ENCODE assay signal across 8 mouse cellular contexts in genomic region chr12:24680096-24680491, GRCm38 (mm10). TPM values are rescaled to one million over a fixed set of nuclear protein-coding genes. Genes with fewer than 3 reads are reported as not detected.
DNase-seq lines count a peak whose midpoint lies in the region; ATAC-seq and TF ChIP-seq lines count a peak whose summit lies in the region.

No protein-coding gene starts in this region.

- H3K36me3 ChIP-seq in hindbrain, embryonic 15.5 days, result no peaks in the 10 kb centered on the region
- no peaks in the 10 kb centered on the region for H3K36me3 ChIP-seq in limb, embryonic 14.5 days (ENCODE audit: control insufficient read depth, insufficient read depth, low read length)
- H3K36me3 ChIP-seq in neural tube, embryonic 12.5 days, result no peaks in the 10 kb centered on the region

- peaks cover 17% of the 10 kb centered on the region for H3K27me3 ChIP-seq in hindbrain, embryonic 15.5 days
- peaks cover 14% of the 10 kb centered on the region for H3K27me3 ChIP-seq in limb, embryonic 14.5 days (ENCODE audit: control insufficient read depth, insufficient read depth, low read length)
- peaks cover 44% of the 10 kb centered on the region for H3K27me3 ChIP-seq in neural tube, embryonic 12.5 days (replicated peaks)

- no peaks in the 10 kb centered on the region for H3K9me3 ChIP-seq in hindbrain, embryonic 15.5 days
- H3K9me3 ChIP-seq in limb, embryonic 14.5 days (ENCODE audit: control insufficient read depth, low read length), result no peaks in the 10 kb centered on the region
- no peaks in the 10 kb centered on the region for H3K9me3 ChIP-seq in neural tube, embryonic 12.5 days

- peak; percentile 7 for DNase-seq in embryo, embryonic 10.5 days (ENCODE audit: low spot score)
- no peak for DNase-seq in embryo, embryonic 11 days
- DNase-seq in gastrocnemius, adult 8-10 months (ENCODE audit: low spot score in 2 of 2), result peak; percentile 48 to 74
- DNase-seq in limb, embryonic 14.5 days (ENCODE audit: low spot score), result no peak
- DNase-seq in natural killer cell, adult 2 months (ENCODE audit: low spot score in 2 of 2), result no peak

- WGBS in hindbrain, embryonic 15.5 days, result 14% methylated on average over 9 of the region's 9 CpGs
- WGBS in limb, embryonic 14.5 days, result 8% methylated on average over 9 of the region's 9 CpGs
- 18% methylated on average over 9 of the region's 9 CpGs for WGBS in neural tube, embryonic 12.5 days

- 0 out of 2 replicates have a peak overlapping the region, but pooled peaks have one; percentile 33 for H3K27ac ChIP-seq in hindbrain, embryonic 15.5 days (replicated peaks)
- H3K27ac ChIP-seq in limb, embryonic 14.5 days (replicated peaks; ENCODE audit: low read depth, low read length), result peak overlapping the region; percentile 52; the same call in 1 of the 2 replicates
- H3K27ac ChIP-seq in neural tube, embryonic 12.5 days, result no peak overlapping the region

- no peak for TF ChIP-seq POLR2A in limb, embryonic 14.5 days (IDR thresholded peaks at IDR 0.05; ENCODE audit: borderline replicate concordance, extremely low read depth, insufficient read depth, insufficient read length)

- H3K4me2 ChIP-seq in hindbrain, embryonic 15.5 days, result peak overlapping the region; percentile 96
- peak overlapping the region; percentile 94 for H3K4me2 ChIP-seq in limb, embryonic 14.5 days (replicated peaks; ENCODE audit: low read depth, low read length, severe bottlenecking)
- peak overlapping the region; percentile 80 for H3K4me2 ChIP-seq in neural tube, embryonic 12.5 days (replicated peaks)

- H3K4me3 ChIP-seq in hindbrain, embryonic 15.5 days, result peak overlapping the region; percentile 71
- peak overlapping the region; percentile 60 for H3K4me3 ChIP-seq in limb, embryonic 14.5 days (replicated peaks; ENCODE audit: low read length)
- peak overlapping the region; percentile 56 for H3K4me3 ChIP-seq in neural tube, embryonic 12.5 days

- ATAC-seq in hindbrain, embryonic 15.5 days (ENCODE audit: low FRiP score, low read depth), result no peak
- ATAC-seq in limb, embryonic 14.5 days (ENCODE audit: low FRiP score, low read depth), result no peak
- ATAC-seq in neural tube, embryonic 12.5 days (ENCODE audit: low FRiP score, low read depth), result peak; percentile 2; the same call in 1 of the 2 replicates
- ATAC-seq in inflammation-experienced regulatory T-cells, adult 6 months, result no peak

- H3K9ac ChIP-seq in hindbrain, embryonic 15.5 days, result peak overlapping the region; percentile 67
- peak overlapping the region; percentile 80 for H3K9ac ChIP-seq in limb, embryonic 14.5 days (ENCODE audit: low read depth, low read length, severe bottlenecking)
- no peak overlapping the region for H3K9ac ChIP-seq in neural tube, embryonic 12.5 days

- H3K4me1 ChIP-seq in hindbrain, embryonic 15.5 days (replicated peaks), result peaks cover 20% of the 10 kb centered on the region
- H3K4me1 ChIP-seq in limb, embryonic 14.5 days (ENCODE audit: control insufficient read depth, insufficient read depth, low read length), result peaks cover 17% of the 10 kb centered on the region
- peaks cover 15% of the 10 kb centered on the region for H3K4me1 ChIP-seq in neural tube, embryonic 12.5 days

RNA-seq across cellular contexts. Expression of gene Cys1, which starts 1.5 kb away (rescaled TPM):
- total RNA-seq in gastrocnemius, adult 8-10 months (2022), result 1 to 10 TPM; 1.9 to 3.4 (median 2.9) TPM
- 1.3 and 1.6 TPM in 2 replicates for polyA plus RNA-seq in hindbrain, embryonic 15.5 days (2015; fragmentation: Nextera tagmentation; extraction: Ambion mirVana)
- 11.3 and 13.6 TPM in 2 replicates for polyA plus RNA-seq in limb, embryonic 14.5 days (2012; rRNA removed)
- polyA plus RNA-seq in limb, embryonic 14.5 days (2014; fragmentation: Nextera tagmentation; extraction: Ambion mirVana), result 8.9 and 11.2 TPM in 2 replicates
- 1.1 and 1.3 TPM in 2 replicates for polyA plus RNA-seq in neural tube, embryonic 12.5 days (2016; fragmentation: Nextera tagmentation; extraction: Ambion mirVana)
- not detected for polyA plus RNA-seq in inflammation-experienced regulatory T-cells, adult 6 months (2017; shearing (Covaris generic))

RNA-seq across cellular contexts. Expression of gene Rrm2, which starts 27.9 kb away (rescaled TPM):
- total RNA-seq in gastrocnemius, adult 8-10 months (2022), result under 1 TPM; 0.46 to 0.73 (median 0.50) TPM
- 64.0 and 73.5 TPM in 2 replicates for polyA plus RNA-seq in hindbrain, embryonic 15.5 days (2015; fragmentation: Nextera tagmentation; extraction: Ambion mirVana)
- polyA plus RNA-seq in limb, embryonic 14.5 days (2012; rRNA removed), result 60.6 and 67.2 TPM in 2 replicates
- 128 and 135 TPM in 2 replicates for polyA plus RNA-seq in limb, embryonic 14.5 days (2014; fragmentation: Nextera tagmentation; extraction: Ambion mirVana)
- polyA plus RNA-seq in neural tube, embryonic 12.5 days (2016; fragmentation: Nextera tagmentation; extraction: Ambion mirVana), result 261 and 262 TPM in 2 replicates
- 100 to 1,000 TPM in 1 of 3 experiments, 10 to 100 TPM in 2; 41.3 to 492 (median 44.8) TPM for polyA plus RNA-seq in inflammation-experienced regulatory T-cells, adult 6 months (2017; shearing (Covaris generic))

RNA-seq across cellular contexts. Expression of gene Klf11, which starts 29.0 kb away (rescaled TPM):
- 1 to 10 TPM; 3.2 to 4.5 (median 4.2) TPM for total RNA-seq in gastrocnemius, adult 8-10 months (2022)
- 14.3 TPM in 2 replicates for polyA plus RNA-seq in hindbrain, embryonic 15.5 days (2015; fragmentation: Nextera tagmentation; extraction: Ambion mirVana)
- polyA plus RNA-seq in limb, embryonic 14.5 days (2012; rRNA removed), result 12.1 and 15.6 TPM in 2 replicates
- polyA plus RNA-seq in limb, embryonic 14.5 days (2014; fragmentation: Nextera tagmentation; extraction: Ambion mirVana), result 13.3 and 16.4 TPM in 2 replicates
- 15.5 and 16.3 TPM in 2 replicates for polyA plus RNA-seq in neural tube, embryonic 12.5 days (2016; fragmentation: Nextera tagmentation; extraction: Ambion mirVana)
- 1 to 10 TPM; 2.3 to 3.6 (median 2.7) TPM for polyA plus RNA-seq in inflammation-experienced regulatory T-cells, adult 6 months (2017; shearing (Covaris generic))

Comparison
In these comparisons a context has a peak if more than half of its experiments do, and no peak if none do; other contexts are left out.
1. DNase-seq: peak in embryo, embryonic 10.5 days (single experiment) and gastrocnemius, adult 8-10 months (2 of 2); none in embryo, embryonic 11 days (single experiment), limb, embryonic 14.5 days (single experiment) and natural killer cell, adult 2 months (0 of 2).
2. Peak in every context shown above with its lines, with median percentiles within 50 percentile points of each other: H3K4me2 ChIP-seq and H3K4me3 ChIP-seq.